Mouse (Mus musculus) ovary, adult 2 months (tissue): ENCODE data around the gene Ccser1. TPM values are rescaled to one million over a fixed set of nuclear protein-coding genes. Genes with fewer than 3 reads are reported as not detected.

Experiments
- polyA plus RNA-seq: library from polyadenylated mRNA; depleted of rRNA; stranded (reverse); fragments of >200 nt; gene quantifications from 2 replicates; pipeline ENCODE4 v1.2.3, GENCODE M21; 2012; rRNA removed

Gene Ccser1
- 0.61 and 0.78 TPM in 2 replicates for polyA plus RNA-seq

GRCm38 (mm10) chr6:61179949-61180755, at the start of gene Ccser1:
TSS of gene Ccser1 (plus strand) at chr6:61180324.

